Mouse (Mus musculus): ENCODE measurements around the gene St7.

DNA sequence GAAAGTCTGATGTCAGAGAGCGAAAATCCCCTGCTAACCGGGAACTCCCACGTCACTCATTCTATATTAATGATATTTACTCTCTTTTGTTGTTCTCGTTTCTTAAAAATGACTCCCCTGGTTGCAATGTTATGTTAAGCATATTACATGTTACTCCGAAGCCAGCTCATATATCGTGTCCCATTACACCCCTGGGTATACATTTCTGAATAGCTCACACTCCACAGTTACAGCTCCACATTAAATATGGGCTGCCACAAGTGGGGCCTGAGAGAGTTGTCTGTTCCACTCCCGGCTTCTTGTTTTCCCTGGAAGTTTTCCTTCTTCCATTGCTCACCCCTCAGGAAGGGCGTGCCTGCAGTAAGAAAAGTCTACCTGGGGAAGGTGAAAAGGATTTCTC is 259.0 kb downstream of the St7 start:
- TF ChIP-seq EP300 (IDR thresholded peaks at IDR 0.05) (no peak), CTCF (IDR thresholded peaks at IDR 0.05) (no peak)

Data from lung, postnatal 0 days (tissue).